Mouse (Mus musculus): ENCODE measurements around the gene Ermn.

DNA sequence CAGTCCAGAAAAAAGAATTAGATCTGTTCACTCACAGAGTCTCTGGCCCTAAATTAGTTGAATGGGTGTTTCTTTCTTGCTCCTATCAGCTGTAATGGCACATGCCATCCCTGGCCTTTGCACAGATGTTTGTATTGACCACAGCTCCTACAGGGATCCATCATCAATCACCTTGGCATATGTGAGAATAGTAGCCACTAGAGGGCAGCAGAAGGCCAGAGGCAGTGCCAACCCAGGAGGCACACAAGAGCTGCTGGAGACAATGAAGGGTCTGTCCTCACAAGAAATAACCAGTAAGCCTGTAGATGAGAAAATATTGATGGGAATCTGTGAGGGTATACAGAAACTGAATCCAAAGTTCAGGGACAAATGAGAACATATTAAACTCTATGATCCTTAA, 2.7 kb upstream of the Ermn start:
- no peak for TF ChIP-seq TAL1 (IDR thresholded peaks at IDR 0.05; ENCODE audit: low read length)
- TF ChIP-seq GATA1 (IDR thresholded peaks at IDR 0.05; ENCODE audit: low read length) = no peak

All from erythroblast, embryonic 14.5 days (primary cell).